Mouse (Mus musculus) intestine, postnatal 0 days (tissue): ENCODE results near the gene Sbno2. TPM values are rescaled to one million over a fixed set of nuclear protein-coding genes. Genes with fewer than 3 reads are reported as not detected.

Experiments used
- ATAC-seq: fragments of 200-750 bp; cut with Nextera tagmentation; 2 replicates; pipeline ENCODE4 v1.8.0; 2017; ENCODE audit warnings: mild to moderate bottlenecking, moderate TSS enrichment, moderate library complexity
- H3K27ac ChIP-seq: fragments of 300-500 bp; sonication (generic); 2 replicates; pipeline ENCODE4 v1.5.1; 2014; ENCODE audit warnings: mild to moderate bottlenecking, low read depth, low read length, moderate library complexity
- H3K27me3 ChIP-seq: fragments of 300-500 bp; sonication (generic); replicated peaks from 2 replicates; pipeline ENCODE4 v1.6.1; 2014; ENCODE audit warnings: low read length, mixed read lengths; ENCODE audit not compliant: control insufficient read depth, insufficient read depth
- H3K36me3 ChIP-seq: fragments of 300-500 bp; sonication (generic); 2 replicates; pipeline ENCODE4 v1.6.1; 2014; ENCODE audit warnings: mild to moderate bottlenecking, moderate library complexity; ENCODE audit not compliant: control insufficient read depth, insufficient read depth
- H3K4me1 ChIP-seq: fragments of 300-500 bp; sonication (generic); replicated peaks from 2 replicates; pipeline ENCODE4 v1.6.1; 2014; ENCODE audit warnings: antibody characterized with exemption, low read length, mixed read lengths; ENCODE audit not compliant: control insufficient read depth, insufficient read depth
- H3K4me2 ChIP-seq: fragments of 300-500 bp; sonication (generic); replicated peaks from 2 replicates; pipeline ENCODE4 v1.6.1; 2014; ENCODE audit warnings: low read depth, mild to moderate bottlenecking, moderate library complexity
- H3K4me3 ChIP-seq: fragments of 300-500 bp; sonication (generic); 2 replicates; pipeline ENCODE4 v1.5.1; 2014; ENCODE audit warnings: low read depth, low read length
- H3K9ac ChIP-seq: fragments of 300-500 bp; sonication (generic); 2 replicates; pipeline ENCODE4 v1.6.1; 2014; ENCODE audit warnings: mild to moderate bottlenecking, low read depth, low read length
- H3K9me3 ChIP-seq: fragments of 300-500 bp; sonication (generic); 2 replicates; pipeline ENCODE4 v1.6.1; 2016; ENCODE audit warnings: mixed run types; ENCODE audit not compliant: control insufficient read depth
- CTCF ChIP-seq: sonication (generic); IDR thresholded peaks from 2 replicates; pipeline ENCODE4 v1.5.1; 2016; ENCODE audit warnings: low read depth, mild to moderate bottlenecking, control low read depth, antibody characterized with exemption, moderate library complexity
- WGBS: fragments of 180-500 bp; shearing (Covaris S2); extraction: QIAGEN DNeasy Blood & Tissue Kit; methylation state at CpG from one replicate; pipeline ENCODE4 v1.1.7; 2014; 5-methylcytosine and 5-hydroxymethylcytosine counted together
- polyA plus RNA-seq: library from polyadenylated mRNA; unstranded; fragments of >200 nt; fragmentation: Nextera tagmentation; extraction: Ambion mirVana; gene quantifications from 2 replicates; pipeline ENCODE4 v1.2.1, GENCODE M21; 2015

The Sbno2 gene
- polyA plus RNA-seq, 1 experiment from 2014 or later = 9.8 TPM

- no peaks in the 10 kb centered on the region for H3K27me3 ChIP-seq
- peaks cover 5% of the 10 kb centered on the region; the same call in 1 of the 2 replicates for H3K4me1 ChIP-seq
- H3K9me3 ChIP-seq = no peaks in the 10 kb centered on the region
- H3K4me2 ChIP-seq = peak overlapping the region; percentile 62
- peak overlapping the region; percentile 38; the same call in 1 of the 2 replicates for H3K9ac ChIP-seq
- peaks cover 49% of the 10 kb centered on the region; the same call in 1 of the 2 replicates for H3K36me3 ChIP-seq
- ATAC-seq = peak; percentile 71
- peak; percentile 72 for TF ChIP-seq CTCF
- 20% methylated on average over 28 of the region's 28 CpGs for WGBS
- peak overlapping the region; percentile 18; the same call in 1 of the 2 replicates for H3K4me3 ChIP-seq
- peak overlapping the region; percentile 37 for H3K27ac ChIP-seq
These were observed 30.4 kb downstream of the Sbno2 start for GRCm38 (mm10) chr10:80074813-80075601.

GRCm38 (mm10) chr10:80072623-80073489 lies 32.5 kb downstream of the Sbno2 start:
- H3K9me3 ChIP-seq = no peaks in the 10 kb centered on the region
- no peak overlapping the region for H3K4me3 ChIP-seq
- H3K4me2 ChIP-seq = no peak overlapping the region
- peak overlapping the region; percentile 66; the same call in 1 of the 2 replicates for H3K27ac ChIP-seq
- ATAC-seq = no peak
- H3K36me3 ChIP-seq = peaks cover 47% of the 10 kb centered on the region; the same call in 1 of the 2 replicates
- TF ChIP-seq CTCF = no peak
- H3K9ac ChIP-seq = no peak overlapping the region; the same call in 1 of the 2 replicates
- WGBS = 88% methylated on average over 20 of the region's 20 CpGs
- peaks cover 5% of the 10 kb centered on the region; the same call in 1 of the 2 replicates for H3K4me1 ChIP-seq
- no peaks in the 10 kb centered on the region for H3K27me3 ChIP-seq

GRCm38 (mm10) chr10:80071516-80071900 lies 33.9 kb downstream of the Sbno2 start:
- Histone ChIP-seq H3K4me3 (no peak overlapping the region), H3K27ac (peak overlapping the region; percentile 66), H3K9ac (no peak overlapping the region; the same call in 1 of the 2 replicates), H3K4me2 (peak overlapping the region; percentile 28; the same call in 1 of the 2 replicates), H3K9me3 (no peaks in the 10 kb centered on the region), H3K27me3 (no peaks in the 10 kb centered on the region), H3K4me1 (peaks cover 5% of the 10 kb centered on the region; the same call in 1 of the 2 replicates), H3K36me3 (peaks cover 56% of the 10 kb centered on the region)
- TF ChIP-seq CTCF = no peak
- WGBS = 68% methylated on average over 3 of the region's 3 CpGs
- no peak for ATAC-seq

- H3K4me1 ChIP-seq = peaks cover 5% of the 10 kb centered on the region; the same call in 1 of the 2 replicates
- H3K9me3 ChIP-seq = no peaks in the 10 kb centered on the region
- no peak overlapping the region; the same call in 1 of the 2 replicates for H3K9ac ChIP-seq
- H3K4me2 ChIP-seq = peak overlapping the region; percentile 28; the same call in 1 of the 2 replicates
- peaks cover 61% of the 10 kb centered on the region for H3K36me3 ChIP-seq
- no peaks in the 10 kb centered on the region for H3K27me3 ChIP-seq
- WGBS = 54% methylated on average over 9 of the region's 9 CpGs
- peak; percentile 58 for ATAC-seq
- no peak for TF ChIP-seq CTCF
- no peak overlapping the region for H3K4me3 ChIP-seq
- peak overlapping the region; percentile 66 for H3K27ac ChIP-seq
These were observed 34.4 kb downstream of the Sbno2 start for GRCm38 (mm10) chr10:80070837-80071515.

- H3K36me3 ChIP-seq = peaks cover 65% of the 10 kb centered on the region
- peaks cover 5% of the 10 kb centered on the region; the same call in 1 of the 2 replicates for H3K4me1 ChIP-seq
- no peak for ATAC-seq
- no peak for TF ChIP-seq CTCF
- H3K9ac ChIP-seq = no peak overlapping the region
- 86% methylated on average over 4 of the region's 4 CpGs for WGBS
- no peaks in the 10 kb centered on the region for H3K9me3 ChIP-seq
- no peaks in the 10 kb centered on the region for H3K27me3 ChIP-seq
- H3K4me2 ChIP-seq = no peak overlapping the region
- no peak overlapping the region for H3K4me3 ChIP-seq
- no peak overlapping the region; the same call in 1 of the 2 replicates for H3K27ac ChIP-seq
These were observed 35.4 kb downstream of the Sbno2 start for GRCm38 (mm10) chr10:80069948-80070450.
